Mouse (Mus musculus) erythroblast, adult 5-6 weeks (primary cell): ENCODE results near the gene Auts2. TPM values are rescaled to one million over a fixed set of nuclear protein-coding genes. Genes with fewer than 3 reads are reported as not detected.

Experiments used
- ATAC-seq: replicated peaks from 2 replicates; pipeline ENCODE4 v1.8.0; 2016; ENCODE audit warnings: moderate number of reproducible peaks, mild to moderate bottlenecking, moderate TSS enrichment, inconsistent platforms; ENCODE audit not compliant: poor library complexity, low FRiP score, severe bottlenecking
- total RNA-seq, 2 experiments: library from RNA; stranded (forward) in 1 of 2; stranded (reverse) in 1 of 2; fragments of 150-400 nt in 1 of 2; fragments of 200-764, 138-1000 nt in 1 of 2; gene quantifications; 2 replicates each; pipeline versions ENCODE4 v1.2.3 to v1.2.4; 2015 to 2017; ENCODE audit warnings: low replicate concordance in 2 of 2

Gene Auts2
- total RNA-seq, 2 experiments from 2014 or later, result 0.34 to 1.2 TPM

- ATAC-seq, result no peak
These were observed 402.3 kb downstream of the Auts2 start for GRCm38 (mm10) chr5:132140816-132141215.

- no peak for ATAC-seq
These were observed 407.0 kb downstream of the Auts2 start for GRCm38 (mm10) chr5:132135941-132136663.

GRCm38 (mm10) chr5:132131948-132132347 is 411.2 kb downstream of the Auts2 start:
- ATAC-seq, result no peak

GRCm38 (mm10) chr5:132130577-132130976 is 412.6 kb downstream of the Auts2 start:
- no peak for ATAC-seq

GRCm38 (mm10) chr5:132126626-132127025 is 416.5 kb downstream of the Auts2 start:
- ATAC-seq, result no peak

GRCm38 (mm10) chr5:132115631-132116030 is 427.5 kb downstream of the Auts2 start:
- no peak for ATAC-seq

- no peak for ATAC-seq
These were observed 428.4 kb downstream of the Auts2 start for GRCm38 (mm10) chr5:132114561-132115301.

- ATAC-seq, result no peak
These were observed 429.7 kb downstream of the Auts2 start for GRCm38 (mm10) chr5:132113480-132113879.

- ATAC-seq, result no peak
These were observed 430.5 kb downstream of the Auts2 start for GRCm38 (mm10) chr5:132112666-132113065.

- no peak for ATAC-seq
These were observed 440.7 kb downstream of the Auts2 start for GRCm38 (mm10) chr5:132102426-132102825.

- no peak for ATAC-seq
These were observed 444.7 kb downstream of the Auts2 start for GRCm38 (mm10) chr5:132098461-132098860.

- no peak for ATAC-seq
These were observed 450.4 kb downstream of the Auts2 start for GRCm38 (mm10) chr5:132092721-132093120.

- no peak for ATAC-seq
These were observed 453.5 kb downstream of the Auts2 start for GRCm38 (mm10) chr5:132089496-132090250.

- ATAC-seq, result no peak
These were observed 454.6 kb downstream of the Auts2 start for GRCm38 (mm10) chr5:132088585-132088984.

GRCm38 (mm10) chr5:132083753-132084326 is 459.3 kb downstream of the Auts2 start:
- no peak for ATAC-seq

- ATAC-seq, result no peak
These were observed 467.2 kb downstream of the Auts2 start for GRCm38 (mm10) chr5:132075942-132076341.

- no peak for ATAC-seq
These were observed 468.3 kb downstream of the Auts2 start for GRCm38 (mm10) chr5:132074724-132075374.

GRCm38 (mm10) chr5:132074360-132074723 is 468.8 kb downstream of the Auts2 start:
- ATAC-seq, result no peak

GRCm38 (mm10) chr5:132073677-132074359 is 469.3 kb downstream of the Auts2 start:
- no peak for ATAC-seq
